1 mouse cellular context compared by ENCODE assay signal in genomic region chr11:54141200-54141971, GRCm38 (mm10).
TF ChIP-seq lines count a peak whose summit lies in the region.

No protein-coding gene starts in this region.

TF ChIP-seq in CH12.LX, 34 proteins besides CTCF, POLR2A, EP300 and RAD21:
- TF ChIP-seq SMC3 (IDR thresholded peaks at IDR 0.05; ENCODE audit: low read depth, low read length): peak; percentile 43
- TF ChIP-seq ZKSCAN1 (IDR thresholded peaks at IDR 0.05; ENCODE audit: borderline replicate concordance, low read depth, low read length): no peak
